Mouse (Mus musculus): Measurements from ENCODE around the gene Nek6.
A peak's percentile ranks its signal among the peaks of the same experiment; 100 is the strongest.

The Nek6 gene

DNA sequence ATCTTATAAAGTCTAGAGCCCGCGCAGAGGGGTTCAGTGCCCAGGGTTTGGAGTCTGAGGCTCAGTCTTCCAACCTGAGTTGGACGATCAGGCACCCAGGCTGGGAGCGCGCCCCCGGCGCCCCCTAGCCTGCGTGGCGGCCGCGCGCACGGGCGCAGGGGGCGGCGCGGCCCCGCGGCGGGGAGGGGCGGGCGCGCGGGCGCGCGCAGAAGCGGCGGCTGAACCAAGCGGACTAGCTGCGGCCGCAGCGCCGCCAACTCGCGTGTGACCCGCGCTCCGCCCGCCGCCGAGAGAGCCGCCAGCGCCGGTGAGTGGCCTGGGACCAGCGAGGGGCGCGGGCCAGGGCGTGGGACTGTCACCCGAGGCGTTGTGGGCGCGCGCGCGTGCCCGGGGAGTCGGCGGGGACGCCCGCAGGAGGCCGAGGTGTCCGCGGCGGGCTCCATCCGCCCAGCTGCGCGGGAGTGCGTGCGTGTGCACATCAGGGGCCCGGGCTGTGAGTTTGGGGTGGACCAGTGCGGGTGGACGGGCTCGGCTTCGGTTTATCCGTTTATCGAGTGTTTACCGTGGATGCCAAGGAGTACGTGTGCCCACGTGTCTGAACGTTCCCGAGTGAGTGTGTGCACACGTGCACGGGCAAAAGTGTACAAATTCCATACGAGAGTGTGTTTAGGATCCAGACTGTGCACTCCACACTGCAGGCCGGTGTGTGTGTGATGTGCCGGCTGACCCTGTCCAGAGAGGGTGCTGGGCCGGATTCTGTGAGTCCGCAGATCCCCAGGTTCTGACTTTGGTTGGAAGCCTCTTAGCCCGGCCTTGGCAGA, at the start of gene Nek6:
Gene Nek6 (plus strand): TSS at position 157 of the 821 bp plus-strand sequence.
- peak; percentile 56 for DNase-seq (ENCODE audit: low spot score)

DNA sequence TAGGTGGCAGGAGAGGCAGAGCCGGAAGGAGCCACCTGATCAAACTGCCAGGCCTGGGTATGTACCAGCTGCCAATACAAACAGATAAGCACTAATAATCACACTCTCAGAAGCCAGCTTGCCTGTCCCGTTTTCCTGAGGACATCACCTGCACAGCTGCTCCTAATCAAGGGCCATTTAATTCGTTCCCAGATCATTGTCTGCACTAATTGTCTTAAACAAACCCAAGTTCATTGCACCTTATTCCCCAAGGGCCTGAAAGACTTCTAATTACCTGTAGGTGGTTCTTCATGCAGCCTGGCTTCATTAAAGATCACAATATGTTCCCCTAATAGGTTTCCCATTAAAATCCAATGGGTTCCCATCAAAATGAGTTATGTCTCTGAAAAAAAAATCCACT, 49.1 kb upstream of the Nek6 start:
- DNase-seq (ENCODE audit: low spot score): no peak

DNA sequence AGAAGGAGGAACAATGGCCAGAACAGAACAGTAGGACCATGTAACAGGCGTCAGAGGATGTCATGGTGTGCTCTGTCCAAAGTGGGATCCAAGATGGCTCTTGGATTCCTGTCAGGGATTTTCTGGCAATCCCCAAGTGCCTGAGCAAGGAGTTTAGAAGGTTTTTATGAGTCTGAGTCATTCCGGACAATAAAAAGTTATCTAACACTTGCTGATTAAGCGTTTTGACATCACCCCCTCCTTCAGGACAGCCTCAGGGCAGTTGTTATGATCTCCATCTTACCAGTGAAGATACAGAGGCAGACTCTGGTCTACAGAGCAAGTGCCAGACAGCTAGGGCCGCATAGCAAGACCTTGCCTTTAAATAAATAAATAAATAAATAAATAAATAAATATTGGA, 42.6 kb upstream of the Nek6 start:
- DNase-seq (ENCODE audit: low spot score): no peak

DNA sequence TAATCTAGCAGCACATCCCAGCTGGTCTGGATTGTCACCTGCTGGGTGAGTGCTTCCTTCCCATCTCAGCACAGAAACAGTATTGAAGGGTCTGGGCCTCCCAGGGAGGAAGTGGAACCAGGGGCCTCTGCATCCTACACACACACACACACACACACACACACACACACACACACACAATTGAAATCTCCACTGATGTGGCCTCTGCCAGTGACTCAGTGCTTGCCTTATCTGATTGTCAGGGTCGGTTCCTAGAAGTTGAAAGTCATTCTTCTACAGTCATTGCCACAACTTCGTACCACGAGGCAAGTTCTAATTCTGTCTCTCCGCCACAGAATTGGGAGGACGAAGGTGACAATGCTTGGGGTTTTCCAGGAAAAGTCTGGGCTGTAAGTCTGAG, 39.7 kb upstream of the Nek6 start:
- no peak for DNase-seq (ENCODE audit: low spot score)

DNA sequence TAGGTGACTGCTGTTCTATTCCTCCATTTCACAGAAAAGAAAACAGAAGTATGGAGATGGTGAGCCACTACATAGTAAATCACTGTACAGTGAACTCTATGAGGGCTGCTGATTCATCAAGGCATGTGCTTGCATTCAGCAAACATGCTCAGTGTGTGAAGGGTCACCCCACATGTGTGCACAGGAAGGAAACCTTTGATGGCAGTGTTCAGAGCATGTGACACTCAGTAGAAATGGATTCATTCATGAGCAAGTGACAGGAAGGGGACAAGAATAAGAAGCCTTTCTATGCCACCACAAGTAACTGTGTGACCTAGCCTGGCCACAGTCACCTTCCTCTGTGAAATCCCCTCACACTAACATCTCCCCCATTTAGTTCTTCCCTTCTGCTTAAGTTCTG, 38.6 kb upstream of the Nek6 start:
- DNase-seq (ENCODE audit: low spot score): peak; percentile 26

DNA sequence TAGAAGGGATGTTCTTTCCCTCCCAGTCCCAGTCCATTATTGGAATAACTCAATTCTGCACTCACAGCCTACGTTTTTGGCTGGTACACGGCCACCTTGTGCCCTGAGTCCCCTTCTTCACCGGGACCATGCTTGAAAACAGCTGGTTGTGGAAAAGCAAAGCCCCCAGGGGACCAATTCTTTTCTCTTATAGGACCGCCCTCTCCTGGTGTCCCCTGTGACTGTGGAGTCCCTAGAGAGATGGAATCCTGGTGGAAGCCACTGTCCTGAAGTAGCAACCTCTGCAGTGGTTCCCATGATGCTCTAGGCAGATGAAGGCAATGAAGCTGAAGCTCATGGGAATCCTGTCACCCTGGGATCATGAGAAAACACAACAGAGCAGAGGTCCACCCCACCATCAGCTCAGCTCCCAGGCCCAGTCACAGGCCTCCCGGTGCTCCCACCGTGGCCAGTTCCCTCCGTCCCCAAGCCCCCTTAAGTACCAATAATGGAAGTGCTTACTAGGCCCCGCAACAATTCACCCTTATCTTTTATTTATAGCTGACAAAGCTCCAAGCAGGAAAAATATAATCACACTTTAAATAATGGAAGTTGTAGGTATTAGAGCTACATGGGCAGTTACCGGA, 34.5 kb upstream of the Nek6 start:
- DNase-seq (ENCODE audit: low spot score): no peak

DNA sequence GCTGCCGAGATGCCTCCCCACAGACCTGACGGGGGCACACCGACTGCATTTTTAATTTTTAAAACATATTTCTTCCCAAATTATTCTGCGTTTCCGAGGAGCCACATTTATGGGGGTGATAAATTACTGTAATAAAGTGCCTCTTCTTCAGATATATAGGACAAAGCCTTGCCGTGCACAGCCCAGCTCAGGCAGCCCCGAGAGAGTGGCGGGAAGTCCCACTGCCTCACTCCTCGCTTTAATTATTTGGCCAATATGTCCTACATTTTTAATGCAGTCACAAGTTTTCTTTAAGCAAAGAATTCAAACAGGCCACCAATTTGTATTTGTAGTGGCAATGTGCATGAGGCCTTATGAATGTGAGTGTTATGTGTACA, 34.0 kb upstream of the Nek6 start:
- DNase-seq (ENCODE audit: low spot score): no peak

DNA sequence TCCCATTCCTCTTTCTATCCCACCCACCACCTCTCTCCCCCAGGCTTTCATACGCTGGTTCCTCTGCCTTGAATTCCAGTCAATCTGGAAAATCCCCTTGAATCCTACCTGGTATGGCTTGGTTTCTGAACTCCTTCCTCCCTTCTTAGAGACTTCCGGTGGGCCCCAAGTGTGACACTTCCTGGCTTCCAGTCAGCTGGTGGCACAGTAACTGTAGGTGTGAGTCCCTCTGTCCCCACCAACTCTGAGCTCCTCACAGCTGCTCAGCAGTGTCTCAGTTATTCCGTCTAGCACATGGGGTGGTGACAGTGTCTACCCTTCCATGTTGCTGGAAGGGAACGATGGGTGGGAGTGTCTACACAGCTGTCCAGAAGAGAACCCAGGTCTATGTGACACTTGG, 32.8 kb upstream of the Nek6 start:
- no peak for DNase-seq (ENCODE audit: low spot score)

DNA sequence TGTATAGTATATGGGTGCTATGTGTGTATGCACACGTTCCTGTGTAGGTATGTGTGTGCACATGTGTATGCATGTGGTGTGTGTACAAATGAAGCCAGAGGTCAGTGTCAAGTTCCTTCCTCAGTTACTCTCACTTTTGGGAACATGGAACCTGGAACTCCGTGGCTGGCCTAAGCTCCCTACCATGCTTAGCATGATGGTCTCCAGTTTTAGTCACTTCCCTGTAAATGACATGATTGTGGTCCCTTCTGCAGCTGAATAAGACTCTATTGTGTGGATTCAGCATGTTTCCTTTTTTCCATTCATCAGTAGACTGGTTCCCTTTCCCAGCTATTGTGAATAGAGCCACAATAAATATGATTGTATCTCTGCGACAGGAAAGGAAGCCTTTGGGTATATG, 31.9 kb upstream of the Nek6 start:
- DNase-seq (ENCODE audit: low spot score): no peak

DNA sequence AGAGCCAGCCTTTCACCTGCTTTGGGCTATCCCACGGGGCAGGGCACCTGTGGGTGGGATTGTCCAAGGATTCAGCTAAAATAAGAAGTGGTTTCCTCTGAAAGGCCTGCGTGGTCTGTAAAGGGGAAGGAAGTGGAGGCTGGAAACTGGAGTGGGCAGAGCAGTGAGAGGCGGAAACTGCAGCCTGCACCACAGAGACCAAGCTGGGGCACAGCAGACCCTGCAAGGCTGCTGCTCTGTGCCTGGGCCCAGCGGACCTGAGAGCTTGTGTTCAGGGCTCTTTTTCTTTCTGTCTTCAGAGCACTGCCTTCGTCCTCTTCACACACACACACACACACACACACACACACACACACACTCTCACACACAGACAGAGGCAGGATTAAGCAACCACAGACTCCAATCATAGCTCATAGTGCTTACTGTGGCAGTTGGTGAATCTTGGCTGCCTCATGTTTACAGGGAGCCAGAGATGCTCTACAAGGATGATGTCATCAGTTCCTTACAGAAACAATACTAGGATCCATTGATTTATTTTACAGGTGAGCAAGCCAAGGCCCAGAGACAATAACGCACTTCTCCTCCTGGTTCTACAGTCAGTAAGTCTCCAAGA, 30.2 kb upstream of the Nek6 start:
- DNase-seq (ENCODE audit: low spot score): peak; percentile 44

DNA sequence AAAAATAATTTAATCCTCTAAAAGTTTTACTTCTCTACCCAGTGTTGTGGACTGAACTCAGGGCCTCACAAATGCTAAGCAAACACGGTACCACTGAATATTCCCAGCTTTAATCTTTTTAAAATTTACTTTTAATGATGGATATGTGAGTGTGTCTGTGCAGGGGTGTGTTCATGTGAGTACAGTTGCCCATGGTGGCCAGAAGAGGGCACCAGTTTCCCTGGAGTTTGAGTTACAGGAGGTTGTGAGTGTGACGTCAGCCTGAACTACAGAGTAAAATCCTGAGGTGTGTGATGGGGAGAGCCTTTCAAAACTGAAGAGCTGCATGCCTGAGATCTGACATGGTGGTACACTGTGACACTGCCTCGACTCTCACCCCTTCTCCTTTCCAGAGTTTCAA, 29.3 kb upstream of the Nek6 start:
- DNase-seq (ENCODE audit: low spot score): no peak

DNA sequence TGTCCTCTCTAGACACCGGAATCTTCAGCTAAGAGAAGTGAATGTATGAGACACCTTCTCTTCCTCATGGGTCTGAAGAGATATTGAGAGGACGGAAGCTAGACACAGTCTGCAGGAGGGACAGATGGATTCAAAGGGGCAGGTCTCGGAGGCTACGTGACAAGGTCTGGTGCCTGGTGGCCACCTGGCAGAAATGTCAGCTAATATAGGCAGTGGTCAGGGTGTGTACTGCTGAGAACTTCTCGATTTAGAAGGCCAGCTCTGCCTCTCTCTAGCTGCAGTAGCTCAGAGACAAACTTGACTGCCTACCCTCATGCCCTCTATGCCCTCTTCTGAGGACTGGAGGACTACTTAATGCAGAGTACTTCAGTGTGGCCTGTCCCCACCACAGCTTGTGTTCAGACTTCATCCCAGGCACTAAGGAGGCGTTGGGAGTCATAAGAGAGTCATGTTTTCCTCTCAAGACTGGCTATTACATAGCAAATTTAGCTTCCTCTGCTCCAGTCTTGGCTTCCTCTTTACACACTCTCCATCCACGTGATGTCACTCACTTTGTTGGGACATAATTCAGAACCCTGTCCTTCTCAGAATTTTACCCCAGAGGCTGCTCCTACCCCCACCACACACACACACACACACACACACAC, 28.3 kb upstream of the Nek6 start:
- no peak for DNase-seq (ENCODE audit: low spot score)

DNA sequence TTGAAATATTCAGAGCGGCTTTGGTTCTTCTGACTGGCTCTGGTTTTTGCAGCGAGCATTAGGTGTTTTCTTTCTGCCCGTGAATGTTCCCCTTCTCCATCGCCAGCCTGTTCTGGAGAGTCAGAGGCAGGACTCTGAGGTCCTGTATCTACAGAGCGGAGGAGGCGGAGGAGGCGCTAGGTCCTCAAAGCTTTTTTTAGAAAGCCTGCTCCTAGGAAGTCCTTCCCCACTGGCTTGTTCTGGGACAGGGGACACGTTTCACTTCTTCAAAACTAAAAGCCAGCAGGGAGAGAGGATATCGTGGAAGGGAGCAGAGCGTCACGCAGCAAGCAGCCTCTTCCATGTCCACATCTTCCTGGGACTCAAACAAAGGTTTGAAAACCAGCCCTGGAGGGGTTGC, 26.9 kb upstream of the Nek6 start:
- no peak for DNase-seq (ENCODE audit: low spot score)

DNA sequence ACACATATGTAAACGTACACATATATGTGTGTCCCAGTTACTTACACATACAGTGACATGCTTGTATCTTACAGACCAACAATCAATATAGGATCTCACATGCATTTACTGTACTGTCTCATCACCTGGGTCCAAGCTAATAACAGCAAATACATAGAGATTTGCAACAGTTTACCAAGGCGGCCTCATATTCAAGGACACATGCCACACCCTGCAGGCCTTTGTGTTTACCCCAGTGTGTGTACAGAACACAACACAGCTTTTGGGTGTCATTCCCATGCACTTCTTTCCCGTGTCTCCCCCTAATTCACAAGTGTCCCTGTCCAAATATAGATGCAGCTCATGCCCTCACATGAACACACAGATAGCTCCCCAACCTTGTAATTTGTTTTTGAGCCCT, 26.0 kb upstream of the Nek6 start:
- no peak for DNase-seq (ENCODE audit: low spot score)

DNA sequence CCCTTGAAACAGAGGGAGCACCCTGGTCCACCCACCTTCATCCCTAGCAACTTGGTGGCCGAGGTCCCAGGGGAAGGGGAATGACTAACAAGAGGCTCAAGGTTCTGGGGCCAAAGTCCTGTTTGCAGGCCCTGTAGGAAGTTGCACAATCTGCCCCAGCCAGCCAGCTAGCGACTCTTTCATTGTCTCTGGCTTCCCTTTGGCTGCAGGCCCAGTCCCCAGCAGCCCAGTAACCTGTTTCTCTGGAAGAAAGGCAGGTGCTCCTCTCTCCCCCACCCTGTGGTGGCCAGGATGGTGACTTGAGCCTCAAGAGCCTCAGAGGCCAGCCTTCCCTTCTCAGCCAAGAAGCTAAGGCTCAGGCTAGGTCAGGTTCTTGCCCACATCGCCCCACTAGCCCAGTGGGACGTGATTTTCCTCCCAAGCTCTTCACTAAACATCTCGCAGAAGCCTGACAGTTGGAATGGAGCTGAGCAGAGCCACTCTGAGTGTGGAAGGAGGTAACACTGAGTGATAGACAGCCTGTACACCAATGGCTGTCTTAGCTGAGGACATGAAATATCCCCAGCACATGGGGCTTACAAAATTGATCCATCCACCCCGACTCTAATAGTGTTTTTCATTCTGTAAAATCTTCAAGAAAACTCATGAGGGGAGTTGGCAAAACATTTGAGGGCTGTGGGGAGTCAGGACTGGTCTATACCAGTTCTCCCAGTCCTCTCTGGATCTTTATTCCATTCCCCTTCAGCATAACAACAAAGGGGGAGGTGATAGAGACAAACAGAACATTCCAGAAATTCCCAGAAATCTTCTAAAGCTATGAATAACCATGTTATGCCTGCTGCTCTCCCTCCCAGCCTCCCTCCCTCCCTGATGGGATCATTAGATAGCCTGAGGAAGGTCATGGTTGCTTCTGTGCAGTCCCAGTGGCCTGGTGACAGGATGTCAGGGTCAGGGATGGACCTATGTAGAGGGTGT, 25.2 kb upstream of the Nek6 start:
- DNase-seq (ENCODE audit: low spot score): peak; percentile 82

DNA sequence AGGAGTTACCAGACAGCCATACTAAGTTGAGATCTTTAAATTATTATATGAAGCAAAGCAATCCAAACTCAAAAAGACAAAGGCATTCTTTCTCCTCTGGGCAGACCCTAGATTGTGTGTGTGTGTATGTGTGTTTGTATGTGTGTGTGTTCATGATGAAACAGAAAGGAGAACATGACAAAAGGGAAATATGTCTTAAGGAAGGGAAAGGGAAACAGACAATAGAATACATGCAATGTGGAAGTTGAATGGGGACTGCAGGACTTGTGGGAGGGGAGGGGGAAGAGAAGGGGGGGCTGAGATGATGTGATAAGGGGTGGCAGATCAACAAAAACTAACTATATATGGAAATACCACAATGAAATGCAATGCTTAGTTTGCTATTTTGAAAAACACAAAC, 13.8 kb upstream of the Nek6 start:
- DNase-seq (ENCODE audit: low spot score): no peak

DNA sequence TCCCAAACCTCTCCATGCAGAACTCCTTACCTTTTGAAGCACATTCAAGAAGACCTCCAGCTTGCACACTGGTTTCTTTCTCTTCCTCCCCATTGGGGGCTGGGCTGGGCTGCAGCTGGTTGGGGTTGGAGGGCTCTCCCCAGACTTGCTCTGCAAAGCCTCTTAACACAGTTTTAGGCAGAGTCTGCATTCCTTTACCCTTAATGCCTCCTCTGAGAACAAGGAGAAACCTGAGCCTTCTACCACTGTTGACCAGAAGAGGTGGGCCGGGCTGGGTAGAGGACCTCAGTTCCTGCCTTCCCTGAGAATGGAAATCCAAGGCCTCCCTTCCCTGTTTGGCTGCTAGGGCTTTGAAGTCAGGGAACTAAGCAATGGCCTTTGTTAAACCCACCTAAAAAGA, 9.8 kb upstream of the Nek6 start:
- DNase-seq (ENCODE audit: low spot score): no peak

DNA sequence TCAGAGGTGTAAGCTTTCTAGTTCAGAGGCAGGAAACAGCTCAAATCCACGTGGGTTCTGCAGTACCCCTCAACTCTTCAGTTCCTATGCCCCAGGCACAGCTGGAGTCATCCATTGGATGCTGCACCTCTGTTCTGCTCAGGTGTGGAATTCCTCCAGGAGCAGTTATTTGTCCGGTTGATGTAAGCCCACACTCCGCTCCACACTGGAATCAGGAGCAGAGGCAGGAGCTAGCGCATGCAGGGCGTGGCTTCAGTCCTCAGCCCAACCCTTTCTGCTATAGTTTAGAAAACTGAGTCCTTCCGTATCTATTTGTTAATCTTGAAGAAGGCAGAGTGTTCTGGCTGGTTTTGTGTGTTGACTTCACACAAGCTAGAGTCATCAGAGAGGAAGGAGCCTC, 9.3 kb upstream of the Nek6 start:
- DNase-seq (ENCODE audit: low spot score): no peak

DNA sequence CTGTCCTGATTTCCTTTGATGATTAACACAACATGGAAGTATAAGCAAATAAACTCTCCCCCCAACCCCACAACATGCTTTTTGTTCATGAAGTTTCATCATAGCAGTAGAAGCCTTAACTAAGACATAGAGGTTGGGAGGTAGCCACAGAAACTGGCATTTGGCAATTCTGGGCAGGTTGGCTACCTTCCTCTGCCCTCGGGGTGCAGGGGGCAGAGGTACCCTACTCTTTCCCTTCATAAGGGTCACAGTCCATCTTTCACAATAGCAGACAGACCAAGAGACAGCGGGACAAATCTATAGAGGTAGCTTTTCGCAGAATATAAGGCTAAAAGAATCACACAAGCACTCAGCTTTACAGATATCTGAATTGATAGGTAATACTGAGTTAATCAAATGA, 8.7 kb upstream of the Nek6 start:
- DNase-seq (ENCODE audit: low spot score): no peak

DNA sequence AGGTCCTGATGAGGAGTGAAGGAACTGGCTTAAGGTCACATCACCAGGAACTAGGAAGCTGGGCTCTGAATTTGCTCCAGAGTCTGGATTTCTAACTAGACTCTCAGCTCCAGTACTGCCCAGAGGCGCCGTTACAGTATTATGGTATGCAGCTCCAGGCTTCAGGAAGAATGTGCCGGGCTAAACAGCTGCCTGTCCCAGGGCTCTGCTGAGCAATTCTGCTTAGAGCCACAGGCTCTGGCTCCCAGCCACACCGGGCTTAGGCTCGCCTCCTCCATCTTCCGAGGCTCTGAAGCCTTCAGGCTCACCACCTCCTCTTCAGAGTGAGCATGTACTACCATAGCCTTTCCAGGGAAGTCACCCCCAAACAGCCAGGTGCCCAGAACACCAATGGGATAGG, 7.1 kb upstream of the Nek6 start:
- no peak for DNase-seq (ENCODE audit: low spot score)

DNA sequence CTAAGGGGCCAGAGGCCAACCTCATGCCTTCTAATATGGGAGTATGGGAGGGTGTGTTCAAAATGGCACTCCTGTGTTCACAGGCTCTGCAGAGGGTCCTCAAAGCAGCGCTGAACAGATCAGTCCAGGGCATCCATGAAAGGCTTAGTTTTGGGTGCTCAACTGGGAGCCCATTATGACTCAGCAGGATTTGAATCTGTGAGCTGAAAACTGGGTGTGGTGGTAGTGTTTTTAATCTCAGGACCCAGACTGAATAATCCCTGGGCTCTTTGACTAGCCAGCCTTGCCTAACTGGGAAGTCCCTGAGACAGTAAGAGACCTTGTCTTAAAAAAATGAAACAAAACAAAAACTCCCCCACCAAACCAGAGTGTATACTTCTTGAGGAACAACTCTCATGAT, 4.3 kb upstream of the Nek6 start:
- no peak for DNase-seq (ENCODE audit: low spot score)

Data from adipocyte (in vitro differentiated cells).